Mouse (Mus musculus) heart, postnatal 25 days (tissue): ENCODE measurements around the gene Fggy. TPM values are rescaled to one million over a fixed set of nuclear protein-coding genes. Genes with fewer than 3 reads are reported as not detected.

Source experiments
- DNase-seq: peaks from one replicate; pipeline ENCODE4 v3.0.0; 2022; ENCODE audit warnings: low spot score
- intact Hi-C: fragments of 180-260 bp; cut with DNase I; formaldehyde crosslinking; loops from one replicate; pipeline ENCODE4 v1.15.1; 2025
- total RNA-seq, 2 experiments: library from RNA; stranded (reverse); gene quantifications; 2 replicates each; pipeline ENCODE4 v1.2.3; 2021

The Fggy gene
- total RNA-seq, 2 experiments from 2014 or later = 4.6 to 7.8 TPM

GRCm38 (mm10) chr4:95586274-95587001 is 29.1 kb downstream of the Fggy start:
- intact Hi-C loops = no loop called here
- no peak for DNase-seq

GRCm38 (mm10) chr4:95588722-95589283 is 31.5 kb downstream of the Fggy start:
- intact Hi-C loops = no loop called here
- DNase-seq = no peak

- intact Hi-C loops = no loop called here
- no peak for DNase-seq
These were observed 33.6 kb downstream of the Fggy start for GRCm38 (mm10) chr4:95590878-95591277.

GRCm38 (mm10) chr4:95597208-95597607 is 39.9 kb downstream of the Fggy start:
- intact Hi-C loops = no loop called here
- DNase-seq = no peak

- intact Hi-C loops = loop anchor here (10.0 kb wide), 1 partner anchor 243 kb away; no protein-coding TSS in a partner anchor
- DNase-seq = no peak
These were observed 44.5 kb downstream of the Fggy start for GRCm38 (mm10) chr4:95601776-95602175.

GRCm38 (mm10) chr4:95603254-95603653 is 45.9 kb downstream of the Fggy start:
- DNase-seq = no peak
- intact Hi-C loops = loop anchor here (10.0 kb wide), 1 partner anchor 242 kb away; no protein-coding TSS in a partner anchor

- intact Hi-C loops = no loop called here
- DNase-seq = no peak
These were observed 53.4 kb downstream of the Fggy start for GRCm38 (mm10) chr4:95610663-95611062.

- no peak for DNase-seq
- intact Hi-C loops = no loop called here
These were observed 54.1 kb downstream of the Fggy start for GRCm38 (mm10) chr4:95611390-95611789.

GRCm38 (mm10) chr4:95621046-95621445 is 63.7 kb downstream of the Fggy start:
- intact Hi-C loops = no loop called here
- DNase-seq = no peak

- intact Hi-C loops = no loop called here
- DNase-seq = no peak
These were observed 67.4 kb downstream of the Fggy start for GRCm38 (mm10) chr4:95624696-95625095.

GRCm38 (mm10) chr4:95625651-95626050 is 68.3 kb downstream of the Fggy start:
- intact Hi-C loops = no loop called here
- DNase-seq = no peak

GRCm38 (mm10) chr4:95626186-95626585 is 68.9 kb downstream of the Fggy start:
- intact Hi-C loops = no loop called here
- DNase-seq = no peak

- intact Hi-C loops = loop anchor here (5.0 kb wide), 1 partner anchor 583 kb away; the partner anchor contains the start of gene Jun
- no peak for DNase-seq
These were observed 77.6 kb downstream of the Fggy start for GRCm38 (mm10) chr4:95634903-95635302.

- intact Hi-C loops = loop anchor here (5.0 kb wide), 1 partner anchor 585 kb away; the partner anchor contains the start of gene Jun
- peak; percentile 72 for DNase-seq
These were observed 79.8 kb downstream of the Fggy start for GRCm38 (mm10) chr4:95636937-95637749.

GRCm38 (mm10) chr4:95638063-95638462 is 80.8 kb downstream of the Fggy start:
- intact Hi-C loops = loop anchor here (5.0 kb wide), 1 partner anchor 586 kb away; the partner anchor contains the start of gene Jun
- DNase-seq = no peak

- intact Hi-C loops = no loop called here
These were observed 83.5 kb downstream of the Fggy start for GRCm38 (mm10) chr4:95640831-95641230.

GRCm38 (mm10) chr4:95644048-95644447 is 86.7 kb downstream of the Fggy start:
- intact Hi-C loops = no loop called here
- no peak for DNase-seq

More at GRCm38 (mm10) chr4:95640831-95641230, 83.5 kb downstream of the Fggy start:
- DNase-seq = no peak

- DNase-seq = no peak
- intact Hi-C loops = no loop called here
These were observed 91.7 kb downstream of the Fggy start for GRCm38 (mm10) chr4:95648801-95649551.

GRCm38 (mm10) chr4:95649552-95649905 is 92.2 kb downstream of the Fggy start:
- intact Hi-C loops = no loop called here
- no peak for DNase-seq

- DNase-seq = no peak
- intact Hi-C loops = no loop called here
These were observed 92.7 kb downstream of the Fggy start for GRCm38 (mm10) chr4:95649980-95650379.
